Mouse (Mus musculus) adrenal gland, adult 18-20 months (tissue): ENCODE measurements around the gene Serpina3n. TPM values are rescaled to one million over a fixed set of nuclear protein-coding genes. Genes with fewer than 3 reads are reported as not detected.
"Not testable (repeated sequence)": the region's sequence is repeated elsewhere in the genome, so short reads cannot be mapped to it uniquely, and the experiment has no call there.

Source experiments
- DNase-seq, 2 experiments: peaks; one replicate each; pipeline ENCODE4 v3.0.0; 2021 to 2022; ENCODE audit warnings: low spot score in 2 of 2
- long read RNA-seq, 2 experiments: library from polyadenylated mRNA; stranded (forward); transcript quantifications; one replicate each; pipeline ENCODE4 v2.0.0; 2021
- total RNA-seq, 2 experiments: library from RNA; stranded (reverse); gene quantifications; 1 replicate in 1 of 2; 2 replicates in 1 of 2; pipeline ENCODE4 v1.2.3; 2021

Serpina3n gene
- total RNA-seq = 10 to 100 TPM in 1 of 2 experiments, 1 to 10 TPM in 1; 6.0 to 33.8 TPM
- long read RNA-seq, experiment 1, transcript Serpina3n-201 (5 exons, 2,064 nt) = major isoform, 7 of 9 reads
- long read RNA-seq, experiment 1, partial matches to known transcripts = 0 of 9 reads
- long read RNA-seq, experiment 1, other reads (novel, unspliced or antisense) = 2 of 9 reads
- long read RNA-seq, experiment 2, partial matches to known transcripts = 1 of 1 reads
- long read RNA-seq, experiment 2, other reads (novel, unspliced or antisense) = 0 of 1 reads

GRCm38 (mm10) chr12:104406454-104406885 lies at the start of gene Serpina3n:
TSS of gene Serpina3n (plus strand) at chr12:104406729.
- no peak for DNase-seq

DNA sequence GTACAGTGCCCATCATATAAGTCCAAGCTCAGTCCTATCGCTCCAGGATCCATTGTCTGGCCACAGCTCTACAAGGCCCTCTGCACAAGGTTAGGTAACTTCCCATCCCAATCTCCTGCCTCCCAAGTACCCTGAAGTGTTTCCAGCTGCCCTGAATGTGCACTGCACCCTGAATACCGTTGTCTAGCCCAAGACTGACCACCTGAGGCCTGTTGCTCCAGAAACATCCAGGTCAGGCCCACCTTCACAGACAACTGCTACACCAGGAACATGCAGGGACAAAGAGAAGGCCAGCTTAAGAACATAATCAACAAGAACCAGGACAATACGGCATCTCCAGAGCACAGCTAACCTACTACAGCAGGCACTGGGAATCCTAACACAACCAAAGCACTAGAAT lies 36.5 kb upstream of the Serpina3n start:
- DNase-seq = no peak

GRCm38 (mm10) chr12:104377179-104377578 lies 29.4 kb upstream of the Serpina3n start:
- DNase-seq = not testable (repeated sequence)

- DNase-seq = not testable (repeated sequence)
These were observed 28.2 kb upstream of the Serpina3n start for GRCm38 (mm10) chr12:104378351-104378750.

- DNase-seq = not testable (repeated sequence)
These were observed 27.7 kb upstream of the Serpina3n start for GRCm38 (mm10) chr12:104378815-104379214.

- DNase-seq = no peak
These were observed 26.7 kb upstream of the Serpina3n start for GRCm38 (mm10) chr12:104379856-104380255.

- not testable (repeated sequence) for DNase-seq
These were observed 25.4 kb upstream of the Serpina3n start for GRCm38 (mm10) chr12:104381071-104381604.

DNA sequence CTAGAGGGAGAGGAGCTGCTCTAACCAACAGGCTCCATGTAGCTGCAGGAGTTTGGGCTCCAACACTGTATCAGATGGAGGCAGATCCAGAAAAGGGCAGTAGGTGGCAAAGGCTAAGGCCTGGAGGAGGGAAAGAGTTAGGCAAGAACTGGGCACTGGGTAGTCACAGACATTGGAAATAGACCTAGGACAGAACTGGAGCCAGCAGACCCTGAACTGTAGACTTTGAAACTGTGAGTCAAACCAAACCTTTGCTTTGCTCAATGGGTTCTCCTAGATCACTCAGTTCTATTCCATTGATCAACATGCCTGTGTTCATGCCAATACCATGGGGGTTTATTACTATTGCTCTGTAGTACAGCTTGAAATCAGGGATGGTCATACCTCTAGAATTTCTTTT lies 20.5 kb upstream of the Serpina3n start:
- not testable (repeated sequence) for DNase-seq

GRCm38 (mm10) chr12:104386878-104387277 lies 19.7 kb upstream of the Serpina3n start:
- DNase-seq = not testable (repeated sequence)

- DNase-seq = no peak
These were observed 18.1 kb upstream of the Serpina3n start for GRCm38 (mm10) chr12:104388477-104388876.

GRCm38 (mm10) chr12:104391057-104391456 lies 15.5 kb upstream of the Serpina3n start:
- not testable (repeated sequence) for DNase-seq

DNA sequence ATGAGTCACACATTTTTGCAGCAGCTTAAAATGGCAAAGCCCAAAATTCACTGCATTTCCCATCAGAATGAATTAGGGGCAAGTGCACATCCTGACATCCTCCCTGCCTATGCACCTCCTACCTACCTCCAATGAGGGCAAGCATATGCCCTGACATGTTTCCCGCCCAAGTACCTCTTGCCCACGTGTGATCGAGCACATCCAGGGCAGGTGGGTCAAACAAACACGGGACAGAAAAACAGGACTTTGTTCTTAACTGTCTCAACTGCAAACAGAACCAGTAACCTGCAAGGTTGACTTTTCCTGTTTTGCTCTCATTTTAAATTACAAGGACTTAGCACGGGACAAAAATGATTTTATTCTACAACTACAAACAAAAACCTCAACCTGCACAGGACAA lies 2.6 kb upstream of the Serpina3n start:
- no peak for DNase-seq

DNA sequence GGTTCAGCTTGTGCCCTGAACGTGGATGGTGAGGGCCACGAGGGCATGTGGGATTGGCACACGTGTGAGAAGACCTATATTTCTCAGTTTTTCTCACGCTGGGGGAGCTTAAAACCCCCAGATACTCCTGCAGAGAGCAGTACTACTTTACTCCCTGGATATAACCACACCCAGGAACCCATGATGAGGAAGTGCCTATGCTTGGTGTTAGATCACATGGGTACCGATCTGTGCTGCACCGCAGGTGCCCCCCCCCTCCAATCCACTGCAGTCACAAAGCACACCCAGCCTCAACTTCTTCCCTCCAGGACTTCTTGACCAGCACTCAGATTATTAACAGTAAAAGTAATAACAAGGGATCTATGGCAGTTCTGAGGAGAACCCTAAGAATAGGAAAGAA lies 6.0 kb downstream of the Serpina3n start:
- no peak for DNase-seq

- no peak for DNase-seq
These were observed 8.0 kb downstream of the Serpina3n start for GRCm38 (mm10) chr12:104414576-104414975.

- no peak for DNase-seq
These were observed 9.2 kb downstream of the Serpina3n start for GRCm38 (mm10) chr12:104415625-104416315.

GRCm38 (mm10) chr12:104418340-104419135 lies 12.0 kb downstream of the Serpina3n start:
- peak; percentile 81 to 83 for DNase-seq

- DNase-seq = no peak
These were observed 12.6 kb downstream of the Serpina3n start for GRCm38 (mm10) chr12:104419136-104419462.

DNA sequence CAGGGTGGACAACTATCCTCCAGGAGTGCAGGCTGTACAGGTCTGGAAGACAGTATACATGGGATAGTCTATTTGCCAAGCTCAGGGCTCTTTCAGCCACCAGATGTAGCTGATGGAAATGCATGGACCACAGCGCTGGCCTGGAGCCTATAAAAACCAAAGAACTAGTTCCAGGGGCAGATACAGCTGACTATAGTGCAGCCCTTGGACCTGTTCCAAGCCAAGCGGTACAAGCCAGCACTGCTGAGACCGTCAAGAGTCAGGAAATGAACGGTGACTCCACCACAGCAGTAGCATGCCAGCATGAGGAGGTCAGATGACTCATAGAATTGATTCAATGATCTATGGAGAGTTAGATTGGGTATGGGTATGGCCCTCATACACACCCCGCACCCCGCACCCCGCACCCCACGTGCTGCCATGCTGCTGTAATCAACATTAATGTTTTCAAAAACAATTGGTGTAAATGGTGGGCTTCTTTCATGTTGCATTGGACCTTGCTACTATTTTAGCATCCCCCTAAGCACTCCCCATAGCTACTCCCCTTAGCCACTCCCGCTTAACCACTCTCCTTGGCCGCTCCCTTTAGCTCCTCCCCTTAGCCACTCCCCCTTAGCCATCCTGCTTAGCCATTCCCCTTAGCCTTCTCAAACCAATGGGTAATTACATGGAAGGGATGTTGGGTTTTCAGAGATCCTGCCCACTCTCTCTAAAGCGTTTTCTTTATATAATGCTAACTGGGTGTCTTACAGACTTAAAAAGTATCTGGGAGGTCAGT lies 16.3 kb downstream of the Serpina3n start:
- DNase-seq = no peak

GRCm38 (mm10) chr12:104425591-104425990 lies 19.1 kb downstream of the Serpina3n start:
- DNase-seq = no peak

DNA sequence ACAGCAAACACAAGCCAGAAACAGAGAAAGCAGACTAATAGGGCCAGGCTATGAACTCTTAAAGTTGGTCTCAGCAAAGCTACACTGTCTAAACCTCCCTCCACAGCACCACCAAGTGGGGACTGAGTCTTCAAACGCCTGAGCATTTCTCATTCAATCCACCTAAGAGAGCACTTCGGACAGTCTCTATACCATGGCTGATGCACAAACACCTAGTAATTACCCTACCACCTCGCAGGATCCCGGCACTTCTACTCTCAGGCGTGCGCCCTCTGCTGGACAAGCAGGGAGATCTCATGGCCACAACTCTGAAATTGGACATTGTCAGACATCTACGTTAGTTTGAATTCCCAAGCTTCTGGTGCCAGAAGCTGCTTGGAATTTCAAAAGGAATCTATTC lies 20.4 kb downstream of the Serpina3n start:
- no peak for DNase-seq

DNA sequence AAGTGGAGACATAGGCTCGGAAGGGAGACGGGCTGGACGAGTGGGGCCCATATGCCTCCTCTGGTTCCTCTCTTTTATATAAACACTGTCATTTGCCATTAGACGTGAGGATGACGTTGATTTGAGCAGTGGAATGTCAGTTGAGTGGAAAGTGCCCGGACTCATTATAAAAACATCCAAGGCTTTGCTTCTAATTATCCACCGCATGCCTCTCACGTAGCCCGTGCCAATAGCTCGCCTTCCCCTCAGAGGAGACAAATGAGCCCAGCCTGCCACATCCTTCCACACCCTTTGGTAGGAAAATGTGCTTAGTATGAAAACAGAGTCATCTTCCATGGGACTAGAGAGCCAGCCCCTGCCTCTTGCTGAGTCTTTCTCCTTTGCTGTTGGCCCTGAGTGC lies 24.8 kb downstream of the Serpina3n start:
- DNase-seq = no peak
